Mouse (Mus musculus) E14TG2a.4 (cell line): ENCODE measurements at regions not wholly inside any gene's neighbourhood (a gene's known extent, or its start where the extent isn't known, plus 50 kb on each side); places are given as distances from the start of the nearest gene placed in this dataset.

Source experiments
- CTCF ChIP-seq: conservative IDR thresholded peaks from 2 replicates; pipeline ENCODE4 v1.5.1; 2014; ENCODE audit warnings: low read length
- POU5F1 ChIP-seq: IDR thresholded peaks from 2 replicates; pipeline ENCODE4 v1.6.1; 2014; ENCODE audit warnings: low read length, borderline replicate concordance

DNA sequence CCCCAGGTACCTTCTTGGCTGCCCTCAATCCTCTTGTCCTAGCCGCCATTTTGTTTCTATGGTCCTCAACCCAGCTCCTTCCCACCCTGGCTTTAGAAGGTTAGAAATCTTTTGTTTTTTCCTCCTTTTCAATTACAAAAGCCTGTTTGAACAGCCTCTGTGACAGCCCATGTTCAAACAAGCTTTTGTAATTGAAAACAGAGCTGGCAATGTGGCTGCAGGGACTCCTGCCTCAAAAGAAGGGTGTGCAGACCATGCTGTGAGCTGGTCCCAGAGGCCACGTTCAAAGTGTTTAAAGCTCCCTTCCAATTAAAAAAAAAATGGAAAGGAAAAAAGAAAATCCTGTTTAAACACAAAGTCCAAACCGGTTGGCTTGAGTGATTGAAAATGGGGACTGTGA, 68.0 kb upstream of the Rbfox1 start:
- TF ChIP-seq CTCF, result no peak
- no peak for TF ChIP-seq POU5F1
